Mouse (Mus musculus): Measurements from ENCODE around the gene Atxn10. TPM values are rescaled to one million over a fixed set of nuclear protein-coding genes. Genes with fewer than 3 reads are reported as not detected.

Gene Atxn10
- polyA plus RNA-seq, 1 experiment, result 116 TPM

GRCm38 (mm10) chr15:85350144-85350543 is 14.1 kb downstream of the Atxn10 start:
- no peak for TF ChIP-seq CTCF (IDR thresholded peaks at IDR 0.05; ENCODE audit: insufficient read depth, low read length)
- TF ChIP-seq POLR2A (IDR thresholded peaks at IDR 0.05; ENCODE audit: borderline replicate concordance, extremely low read depth, low read depth, low read length), result no peak
- H3K4me1 ChIP-seq (ENCODE audit: control insufficient read depth, insufficient read depth, low read length), result peaks cover 5% of the 10 kb centered on the region
- no peak for DNase-seq
- no peak overlapping the region for H3K4me3 ChIP-seq (replicated peaks; ENCODE audit: extremely low read depth, low read depth, low read length)
- 80% methylated on average over 2 of the region's 2 CpGs for WGBS

- peaks cover 3% of the 10 kb centered on the region for H3K4me1 ChIP-seq (ENCODE audit: control insufficient read depth, insufficient read depth, low read length)
- DNase-seq, result no peak
- H3K4me3 ChIP-seq (replicated peaks; ENCODE audit: extremely low read depth, low read depth, low read length), result no peak overlapping the region
- no peak for TF ChIP-seq CTCF (IDR thresholded peaks at IDR 0.05; ENCODE audit: insufficient read depth, low read length)
- TF ChIP-seq POLR2A (IDR thresholded peaks at IDR 0.05; ENCODE audit: borderline replicate concordance, extremely low read depth, low read depth, low read length), result no peak
- 81% methylated on average over 9 of the region's 9 CpGs for WGBS
Measured at GRCm38 (mm10) chr15:85354060-85354459, 18.0 kb downstream of the Atxn10 start.

- no peak for DNase-seq
- Histone ChIP-seq H3K4me1 (ENCODE audit: control insufficient read depth, insufficient read depth, low read length) (peaks cover 3% of the 10 kb centered on the region), H3K4me3 (replicated peaks; ENCODE audit: extremely low read depth, low read depth, low read length) (no peak overlapping the region)
- 58% methylated on average over 6 of the region's 6 CpGs for WGBS
- TF ChIP-seq CTCF (IDR thresholded peaks at IDR 0.05; ENCODE audit: insufficient read depth, low read length) (no peak), POLR2A (IDR thresholded peaks at IDR 0.05; ENCODE audit: borderline replicate concordance, extremely low read depth, low read depth, low read length) (no peak)
Measured at GRCm38 (mm10) chr15:85356112-85356511, 20.1 kb downstream of the Atxn10 start.

GRCm38 (mm10) chr15:85357465-85358225 is 21.6 kb downstream of the Atxn10 start:
- Histone ChIP-seq H3K4me3 (replicated peaks; ENCODE audit: extremely low read depth, low read depth, low read length) (no peak overlapping the region), H3K4me1 (ENCODE audit: control insufficient read depth, insufficient read depth, low read length) (peaks cover 3% of the 10 kb centered on the region)
- 81% methylated on average over 4 of the region's 4 CpGs for WGBS
- TF ChIP-seq POLR2A (IDR thresholded peaks at IDR 0.05; ENCODE audit: borderline replicate concordance, extremely low read depth, low read depth, low read length) (no peak), CTCF (IDR thresholded peaks at IDR 0.05; ENCODE audit: insufficient read depth, low read length) (no peak)
- DNase-seq, result no peak

- TF ChIP-seq POLR2A (IDR thresholded peaks at IDR 0.05; ENCODE audit: borderline replicate concordance, extremely low read depth, low read depth, low read length) (no peak), CTCF (IDR thresholded peaks at IDR 0.05; ENCODE audit: insufficient read depth, low read length) (no peak)
- no peak for DNase-seq
- Histone ChIP-seq H3K4me3 (replicated peaks; ENCODE audit: extremely low read depth, low read depth, low read length) (no peak overlapping the region), H3K4me1 (ENCODE audit: control insufficient read depth, insufficient read depth, low read length) (peaks cover 3% of the 10 kb centered on the region)
- 49% methylated on average over 2 of the region's 2 CpGs for WGBS
Measured at GRCm38 (mm10) chr15:85359483-85359882, 23.4 kb downstream of the Atxn10 start.

- WGBS, result 55% methylated on average over 4 of the region's 4 CpGs
- DNase-seq, result no peak
Measured at GRCm38 (mm10) chr15:85359901-85360300, 23.9 kb downstream of the Atxn10 start.

GRCm38 (mm10) chr15:85364366-85364765 is 28.3 kb downstream of the Atxn10 start:
- H3K4me3 ChIP-seq (replicated peaks; ENCODE audit: extremely low read depth, low read depth, low read length), result no peak overlapping the region
- H3K4me1 ChIP-seq (ENCODE audit: control insufficient read depth, insufficient read depth, low read length), result no peaks in the 10 kb centered on the region; the same call in none of the 2 replicates
- no peak for DNase-seq
- TF ChIP-seq CTCF (IDR thresholded peaks at IDR 0.05; ENCODE audit: insufficient read depth, low read length) (no peak), POLR2A (IDR thresholded peaks at IDR 0.05; ENCODE audit: borderline replicate concordance, extremely low read depth, low read depth, low read length) (no peak)
- 56% methylated on average over 3 of the region's 3 CpGs for WGBS

More at GRCm38 (mm10) chr15:85359901-85360300, 23.9 kb downstream of the Atxn10 start:
- TF ChIP-seq CTCF (IDR thresholded peaks at IDR 0.05; ENCODE audit: insufficient read depth, low read length), result no peak
- TF ChIP-seq POLR2A (IDR thresholded peaks at IDR 0.05; ENCODE audit: borderline replicate concordance, extremely low read depth, low read depth, low read length), result no peak
- peaks cover 3% of the 10 kb centered on the region for H3K4me1 ChIP-seq (ENCODE audit: control insufficient read depth, insufficient read depth, low read length)
- H3K4me3 ChIP-seq (replicated peaks; ENCODE audit: extremely low read depth, low read depth, low read length), result no peak overlapping the region

- H3K4me1 ChIP-seq (ENCODE audit: control insufficient read depth, insufficient read depth, low read length), result no peaks in the 10 kb centered on the region; the same call in 1 of the 2 replicates
- no peak for TF ChIP-seq CTCF (IDR thresholded peaks at IDR 0.05; ENCODE audit: insufficient read depth, low read length)
- no peak for TF ChIP-seq POLR2A (IDR thresholded peaks at IDR 0.05; ENCODE audit: borderline replicate concordance, extremely low read depth, low read depth, low read length)
- 90% methylated on average over 5 of the region's 5 CpGs for WGBS
- DNase-seq, result no peak
- no peak overlapping the region for H3K4me3 ChIP-seq (replicated peaks; ENCODE audit: extremely low read depth, low read depth, low read length)
Measured at GRCm38 (mm10) chr15:85366938-85367337, 30.9 kb downstream of the Atxn10 start.

GRCm38 (mm10) chr15:85369765-85370164 is 33.7 kb downstream of the Atxn10 start:
- WGBS, result 36% methylated on average over 3 of the region's 3 CpGs
- no peak for TF ChIP-seq CTCF (IDR thresholded peaks at IDR 0.05; ENCODE audit: insufficient read depth, low read length)
- no peak for TF ChIP-seq POLR2A (IDR thresholded peaks at IDR 0.05; ENCODE audit: borderline replicate concordance, extremely low read depth, low read depth, low read length)

GRCm38 (mm10) chr15:85373125-85373524 is 37.1 kb downstream of the Atxn10 start:
- Histone ChIP-seq H3K4me3 (replicated peaks; ENCODE audit: extremely low read depth, low read depth, low read length) (no peak overlapping the region), H3K4me1 (ENCODE audit: control insufficient read depth, insufficient read depth, low read length) (no peaks in the 10 kb centered on the region)
- no peak for DNase-seq
- TF ChIP-seq POLR2A (IDR thresholded peaks at IDR 0.05; ENCODE audit: borderline replicate concordance, extremely low read depth, low read depth, low read length) (no peak), CTCF (IDR thresholded peaks at IDR 0.05; ENCODE audit: insufficient read depth, low read length) (no peak)

More at GRCm38 (mm10) chr15:85369765-85370164, 33.7 kb downstream of the Atxn10 start:
- no peak for DNase-seq
- Histone ChIP-seq H3K4me3 (replicated peaks; ENCODE audit: extremely low read depth, low read depth, low read length) (no peak overlapping the region), H3K4me1 (ENCODE audit: control insufficient read depth, insufficient read depth, low read length) (no peaks in the 10 kb centered on the region)

Measured in lung, adult 2 months (tissue).